Mouse (Mus musculus) neural tube, embryonic 15.5 days (tissue): ENCODE results near the gene B3gnt9. TPM values are rescaled to one million over a fixed set of nuclear protein-coding genes. Genes with fewer than 3 reads are reported as not detected.
A peak's percentile ranks its signal among the peaks of the same experiment; 100 is the strongest.

Experiments
- ATAC-seq: fragments of 200-750 bp; cut with Nextera tagmentation; 2 replicates; pipeline ENCODE4 v1.8.0; 2017; ENCODE audit warnings: mild to moderate bottlenecking, moderate TSS enrichment, moderate library complexity; ENCODE audit not compliant: low FRiP score
- H3K27ac ChIP-seq: fragments of 300-500 bp; sonication (generic); replicated peaks from 2 replicates; pipeline ENCODE4 v1.5.1; 2015; ENCODE audit warnings: mild to moderate bottlenecking, inconsistent platforms
- H3K27me3 ChIP-seq: fragments of 300-500 bp; sonication (generic); replicated peaks from 2 replicates; pipeline ENCODE4 v1.6.1; 2015; ENCODE audit warnings: inconsistent platforms
- H3K36me3 ChIP-seq: fragments of 300-500 bp; sonication (generic); 2 replicates; pipeline ENCODE4 v1.6.1; 2015; ENCODE audit warnings: inconsistent platforms
- H3K4me1 ChIP-seq: fragments of 300-500 bp; sonication (generic); 2 replicates; pipeline ENCODE4 v1.6.1; 2015; ENCODE audit warnings: inconsistent platforms
- H3K4me2 ChIP-seq: fragments of 300-500 bp; sonication (generic); 2 replicates; pipeline ENCODE4 v1.6.1; 2015; ENCODE audit warnings: inconsistent platforms, mild to moderate bottlenecking, moderate library complexity
- H3K4me3 ChIP-seq: fragments of 300-500 bp; sonication (generic); replicated peaks from 2 replicates; pipeline ENCODE4 v1.5.1; 2015; ENCODE audit warnings: mild to moderate bottlenecking, inconsistent platforms
- H3K9ac ChIP-seq: fragments of 300-500 bp; sonication (generic); replicated peaks from 2 replicates; pipeline ENCODE4 v1.6.1; 2015; ENCODE audit warnings: mild to moderate bottlenecking, inconsistent platforms
- H3K9me3 ChIP-seq: fragments of 300-500 bp; sonication (generic); replicated peaks from 2 replicates; pipeline ENCODE4 v1.6.1; 2016; ENCODE audit warnings: inconsistent platforms
- WGBS: fragments of 180-500 bp; shearing (Covaris S2); methylation state at CpG from one replicate; pipeline ENCODE4 v1.1.7; 2015; ENCODE audit warnings: mixed read lengths; 5-methylcytosine and 5-hydroxymethylcytosine counted together
- polyA plus RNA-seq: library from polyadenylated mRNA; unstranded; fragments of >200 nt; fragmentation: Nextera tagmentation; extraction: Ambion mirVana; gene quantifications from 2 replicates; pipeline ENCODE4 v1.2.1, GENCODE M21; 2015

The B3gnt9 gene
- polyA plus RNA-seq, 1 experiment from 2014 or later = 12.4 TPM

- ATAC-seq = no peak
- Histone ChIP-seq H3K9ac (no peak overlapping the region), H3K36me3 (no peaks in the 10 kb centered on the region), H3K4me1 (peaks cover 46% of the 10 kb centered on the region), H3K4me2 (peak overlapping the region; percentile 92), H3K27ac (no peak overlapping the region), H3K9me3 (no peaks in the 10 kb centered on the region), H3K27me3 (peaks cover 91% of the 10 kb centered on the region), H3K4me3 (peak overlapping the region; percentile 64)
- WGBS = 4% methylated on average over 10 of the region's 10 CpGs
These were observed 10.2 kb upstream of the B3gnt9 start for GRCm38 (mm10) chr8:105265128-105265527.

GRCm38 (mm10) chr8:105264024-105264982 is 9.3 kb upstream of the B3gnt9 start, which contains the start of the genes Tradd and Fbxl8:
Tradd (minus strand) TSS chr8:105264609.
Fbxl8 (plus strand) TSS chr8:105264648.
- Histone ChIP-seq H3K4me1 (peaks cover 45% of the 10 kb centered on the region), H3K36me3 (no peaks in the 10 kb centered on the region), H3K9me3 (no peaks in the 10 kb centered on the region), H3K27ac (no peak within 1 kb of the TSS), H3K9ac (peak within 1 kb of the TSS; percentile 49), H3K27me3 (peaks cover 90% of the 10 kb centered on the region), H3K4me3 (peak within 1 kb of the TSS; percentile 64), H3K4me2 (peak within 1 kb of the TSS; percentile 92)
- under 1% methylated on average over 54 of the region's 54 CpGs for WGBS
- no peak for ATAC-seq

GRCm38 (mm10) chr8:105263244-105263912 is 8.4 kb upstream of the B3gnt9 start:
- peak overlapping the region; percentile 64 for H3K4me3 ChIP-seq
- peaks cover 91% of the 10 kb centered on the region for H3K27me3 ChIP-seq
- H3K36me3 ChIP-seq = no peaks in the 10 kb centered on the region
- 41% methylated on average over 16 of the region's 16 CpGs for WGBS
- no peak for ATAC-seq
- H3K27ac ChIP-seq = no peak overlapping the region
- 0 out of 2 replicates have a peak overlapping the region, but pooled peaks have one; percentile 92 for H3K4me2 ChIP-seq
- H3K4me1 ChIP-seq = peaks cover 45% of the 10 kb centered on the region
- H3K9ac ChIP-seq = no peak overlapping the region
- H3K9me3 ChIP-seq = no peaks in the 10 kb centered on the region

- Histone ChIP-seq H3K4me1 (peaks cover 32% of the 10 kb centered on the region), H3K4me2 (no peak overlapping the region), H3K27me3 (peaks cover 87% of the 10 kb centered on the region), H3K4me3 (no peak overlapping the region), H3K9ac (no peak overlapping the region), H3K36me3 (no peaks in the 10 kb centered on the region), H3K9me3 (no peaks in the 10 kb centered on the region), H3K27ac (no peak overlapping the region)
- no peak for ATAC-seq
- 86% methylated on average over 12 of the region's 12 CpGs for whole genome bisulfite sequencing
These were observed 6.5 kb upstream of the B3gnt9 start for GRCm38 (mm10) chr8:105261326-105261980.

GRCm38 (mm10) chr8:105260371-105261099 is 5.6 kb upstream of the B3gnt9 start:
- H3K27ac ChIP-seq = no peak overlapping the region
- no peak for ATAC-seq
- WGBS = 67% methylated on average over 7 of the region's 7 CpGs
- H3K9me3 ChIP-seq = no peaks in the 10 kb centered on the region
- no peak overlapping the region for H3K4me3 ChIP-seq
- no peak overlapping the region for H3K9ac ChIP-seq
- H3K4me2 ChIP-seq = no peak overlapping the region
- H3K36me3 ChIP-seq = no peaks in the 10 kb centered on the region
- peaks cover 87% of the 10 kb centered on the region for H3K27me3 ChIP-seq
- peaks cover 32% of the 10 kb centered on the region for H3K4me1 ChIP-seq

GRCm38 (mm10) chr8:105259721-105260320 is 4.9 kb upstream of the B3gnt9 start:
- peak overlapping the region; percentile 18; the same call in 1 of the 2 replicates for H3K9ac ChIP-seq
- peak overlapping the region; percentile 82 for H3K4me2 ChIP-seq
- H3K4me3 ChIP-seq = peak overlapping the region; percentile 41
- H3K4me1 ChIP-seq = peaks cover 34% of the 10 kb centered on the region
- ATAC-seq = peak; percentile 62; the same call in 1 of the 2 replicates
- H3K9me3 ChIP-seq = no peaks in the 10 kb centered on the region
- no peaks in the 10 kb centered on the region for H3K36me3 ChIP-seq
- H3K27ac ChIP-seq = no peak overlapping the region
- H3K27me3 ChIP-seq = peaks cover 83% of the 10 kb centered on the region
- 3% methylated on average over 30 of the region's 30 CpGs for WGBS

GRCm38 (mm10) chr8:105258911-105259720 is 4.2 kb upstream of the B3gnt9 start:
- H3K27me3 ChIP-seq = peaks cover 77% of the 10 kb centered on the region
- H3K4me2 ChIP-seq = peak overlapping the region; percentile 82
- 4% methylated on average over 55 of the region's 55 CpGs for WGBS
- H3K4me1 ChIP-seq = peaks cover 35% of the 10 kb centered on the region
- no peaks in the 10 kb centered on the region for H3K9me3 ChIP-seq
- H3K9ac ChIP-seq = peak overlapping the region; percentile 18; the same call in 1 of the 2 replicates
- no peaks in the 10 kb centered on the region for H3K36me3 ChIP-seq
- peak overlapping the region; percentile 41 for H3K4me3 ChIP-seq
- H3K27ac ChIP-seq = no peak overlapping the region
- peak; percentile 20; the same call in 1 of the 2 replicates for ATAC-seq

- ATAC-seq = no peak
- Histone ChIP-seq H3K36me3 (0 out of 2 replicates have a peak, but pooled peaks cover 4% of the 10 kb centered on the region), H3K9me3 (no peaks in the 10 kb centered on the region), H3K4me2 (no peak overlapping the region), H3K27ac (no peak overlapping the region), H3K4me3 (no peak overlapping the region), H3K9ac (no peak overlapping the region), H3K27me3 (peaks cover 63% of the 10 kb centered on the region), H3K4me1 (peaks cover 38% of the 10 kb centered on the region)
- 70% methylated on average over 7 of the region's 7 CpGs for whole genome bisulfite sequencing
These were observed 2.6 kb upstream of the B3gnt9 start for GRCm38 (mm10) chr8:105257318-105258114.

- under 1% methylated on average over 74 of the region's 74 CpGs for WGBS
These were observed 594 bp downstream of the B3gnt9 start for GRCm38 (mm10) chr8:105254152-105254965.

More at GRCm38 (mm10) chr8:105254152-105254965, 594 bp downstream of the B3gnt9 start:
- Histone ChIP-seq H3K9ac (peak overlapping the region; percentile 73), H3K9me3 (no peaks in the 10 kb centered on the region), H3K36me3 (peaks cover 33% of the 10 kb centered on the region), H3K27me3 (peaks cover 36% of the 10 kb centered on the region), H3K27ac (peak overlapping the region; percentile 85), H3K4me2 (peak overlapping the region; percentile 97), H3K4me1 (peaks cover 31% of the 10 kb centered on the region), H3K4me3 (peak overlapping the region; percentile 64)
- peak; percentile 85 for ATAC-seq
